Mouse (Mus musculus) right cerebral cortex, postnatal 36 days (tissue): ENCODE results near the gene Trim46.
"Not testable (repeated sequence)": the region's sequence is repeated elsewhere in the genome, so short reads cannot be mapped to it uniquely, and the experiment has no call there.

Source experiments
- DNase-seq, 2 experiments: peaks; one replicate each; pipeline ENCODE4 v3.0.0; 2022; ENCODE audit warnings: low spot score in 2 of 2, mixed read lengths in 1 of 2

The Trim46 gene

DNA sequence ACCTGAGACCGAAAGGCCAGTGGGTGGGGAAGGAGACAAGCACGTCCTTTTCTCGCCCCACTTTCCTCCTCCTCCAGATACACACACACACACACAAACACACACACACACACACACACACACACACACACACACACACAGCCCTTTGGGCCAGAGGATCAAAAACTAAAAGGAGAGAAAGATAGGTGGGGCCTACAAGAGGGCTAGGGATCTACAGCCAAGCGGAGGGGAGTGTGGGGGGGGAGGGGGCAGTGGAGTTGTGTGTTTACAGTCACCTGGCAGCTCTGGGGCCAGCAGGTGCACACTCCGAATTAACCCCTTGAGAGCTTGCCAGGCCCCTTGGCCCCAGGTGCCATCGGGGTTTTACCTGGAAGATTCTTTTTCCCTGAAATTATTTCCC is 13.5 kb downstream of the Trim46 start:
- no peak for DNase-seq

DNA sequence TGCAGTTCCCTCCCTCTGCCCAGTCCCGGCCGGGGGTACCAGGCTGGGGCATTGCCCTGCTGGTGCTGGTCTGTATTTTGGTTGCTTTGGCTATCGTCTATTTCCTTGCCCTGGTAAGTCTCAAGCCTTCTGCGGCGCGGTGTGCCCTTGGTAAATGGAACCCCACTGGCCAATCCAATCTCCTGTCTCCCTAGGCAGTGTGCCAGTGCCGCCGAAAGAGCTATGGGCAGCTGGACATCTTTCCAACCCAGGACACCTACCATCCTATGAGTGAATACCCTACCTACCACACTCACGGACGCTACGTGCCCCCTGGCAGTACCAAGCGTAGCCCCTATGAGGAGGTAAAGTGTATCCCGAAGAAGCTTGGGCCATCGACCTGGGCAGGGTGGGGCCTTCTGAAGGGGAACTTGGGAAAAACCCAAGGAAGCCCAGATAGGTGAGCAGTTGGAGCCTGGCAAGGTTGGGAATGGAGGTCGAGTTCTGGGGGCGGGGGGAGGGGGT is 14.3 kb downstream of the Trim46 start:
- DNase-seq = no peak

DNA sequence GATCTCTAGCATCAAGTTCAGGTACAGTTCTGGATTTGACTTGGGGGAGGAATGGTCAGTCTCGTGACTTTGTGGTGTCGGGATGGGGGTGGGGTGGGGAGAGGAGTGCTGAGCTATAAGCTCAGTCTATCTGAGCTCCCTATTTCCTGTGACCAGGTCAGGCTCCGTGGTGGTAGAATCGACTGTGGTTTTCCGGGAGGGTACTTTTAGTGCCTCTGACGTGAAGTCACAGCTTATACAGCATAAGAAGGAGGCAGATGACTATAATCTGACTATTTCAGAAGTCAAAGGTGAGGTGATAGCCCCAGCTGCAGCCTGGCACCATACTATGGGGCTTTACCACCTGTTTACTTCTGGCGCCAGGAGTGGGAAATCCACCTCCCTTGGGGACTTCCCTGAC is 14.8 kb downstream of the Trim46 start:
- DNase-seq = no peak

DNA sequence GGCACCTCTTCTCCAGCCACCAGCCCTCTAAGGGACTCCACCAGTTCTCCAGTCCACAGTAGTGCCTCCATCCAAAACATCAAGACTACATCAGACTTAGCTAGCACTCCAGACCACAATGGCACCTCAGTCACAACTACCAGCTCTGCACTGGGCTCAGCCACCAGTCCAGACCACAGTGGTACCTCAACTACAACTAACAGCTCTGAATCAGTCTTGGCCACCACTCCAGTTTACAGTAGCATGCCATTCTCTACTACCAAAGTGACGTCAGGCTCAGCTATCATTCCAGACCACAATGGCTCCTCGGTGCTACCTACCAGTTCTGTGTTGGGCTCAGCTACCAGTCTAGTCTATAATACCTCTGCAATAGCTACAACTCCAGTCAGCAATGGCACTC is 15.5 kb downstream of the Trim46 start:
- DNase-seq = no peak

DNA sequence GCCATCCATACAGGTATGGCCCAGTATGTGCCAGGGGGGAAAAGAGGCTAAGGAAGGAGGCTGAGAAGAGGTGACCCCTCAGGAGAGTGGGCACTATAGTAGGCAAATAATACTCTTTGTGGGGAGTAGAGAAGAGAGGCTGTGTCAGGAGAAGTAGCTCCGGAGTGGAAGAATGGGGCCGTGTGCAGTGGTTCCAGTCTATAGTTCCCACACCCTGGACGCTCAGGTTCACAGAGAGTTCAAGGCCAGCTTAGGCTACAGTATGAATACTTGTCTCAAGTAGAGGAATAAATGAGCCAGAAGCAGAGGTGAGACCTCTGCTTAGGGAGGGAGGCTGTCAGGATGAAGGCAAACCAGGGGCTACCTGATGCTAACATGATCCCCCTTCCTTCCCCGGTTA is 16.8 kb downstream of the Trim46 start:
- no peak for DNase-seq

DNA sequence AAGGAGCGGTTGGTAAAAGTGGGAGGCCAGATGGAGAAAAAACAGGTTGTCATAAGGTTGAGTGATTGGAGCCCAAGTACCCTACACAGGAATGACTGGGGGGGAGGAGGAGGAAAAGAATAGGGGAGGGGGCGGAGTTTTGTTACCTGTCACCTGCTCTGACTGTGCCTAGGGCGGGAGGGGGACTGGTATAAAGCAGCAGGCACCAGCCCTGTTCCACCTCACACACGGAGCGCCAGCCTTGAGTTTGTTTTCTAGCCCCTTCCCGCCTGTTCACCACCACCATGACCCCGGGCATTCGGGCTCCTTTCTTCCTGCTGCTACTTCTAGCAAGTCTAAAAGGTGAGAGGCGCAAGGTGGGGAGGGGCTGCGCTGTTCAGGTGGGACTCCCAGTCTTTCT is 17.3 kb downstream of the Trim46 start, which contains the start of gene Muc1:
TSS of gene Muc1 (plus strand) at position 222 of the 400 bp plus-strand sequence.
- no peak for DNase-seq

DNA sequence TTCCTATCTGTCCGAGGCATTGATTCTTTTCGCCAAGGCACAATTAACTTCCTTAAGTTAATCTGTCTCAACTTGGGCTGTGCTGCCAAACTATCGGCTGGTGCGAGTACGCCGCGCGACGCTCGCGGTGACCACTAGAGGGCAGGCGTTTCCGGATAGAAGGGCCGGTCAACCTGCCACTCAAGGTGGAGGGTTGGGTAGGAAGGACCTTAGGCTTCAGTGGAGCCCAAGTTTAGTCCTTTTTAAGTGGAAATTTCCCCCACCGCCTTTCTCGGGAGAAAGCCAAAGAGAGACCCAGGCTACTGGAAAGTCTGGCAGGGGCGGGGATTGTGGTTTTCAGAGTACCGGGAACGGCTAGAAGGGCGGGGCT is 17.9 kb downstream of the Trim46 start:
- DNase-seq = peak; percentile 65 to 73

DNA sequence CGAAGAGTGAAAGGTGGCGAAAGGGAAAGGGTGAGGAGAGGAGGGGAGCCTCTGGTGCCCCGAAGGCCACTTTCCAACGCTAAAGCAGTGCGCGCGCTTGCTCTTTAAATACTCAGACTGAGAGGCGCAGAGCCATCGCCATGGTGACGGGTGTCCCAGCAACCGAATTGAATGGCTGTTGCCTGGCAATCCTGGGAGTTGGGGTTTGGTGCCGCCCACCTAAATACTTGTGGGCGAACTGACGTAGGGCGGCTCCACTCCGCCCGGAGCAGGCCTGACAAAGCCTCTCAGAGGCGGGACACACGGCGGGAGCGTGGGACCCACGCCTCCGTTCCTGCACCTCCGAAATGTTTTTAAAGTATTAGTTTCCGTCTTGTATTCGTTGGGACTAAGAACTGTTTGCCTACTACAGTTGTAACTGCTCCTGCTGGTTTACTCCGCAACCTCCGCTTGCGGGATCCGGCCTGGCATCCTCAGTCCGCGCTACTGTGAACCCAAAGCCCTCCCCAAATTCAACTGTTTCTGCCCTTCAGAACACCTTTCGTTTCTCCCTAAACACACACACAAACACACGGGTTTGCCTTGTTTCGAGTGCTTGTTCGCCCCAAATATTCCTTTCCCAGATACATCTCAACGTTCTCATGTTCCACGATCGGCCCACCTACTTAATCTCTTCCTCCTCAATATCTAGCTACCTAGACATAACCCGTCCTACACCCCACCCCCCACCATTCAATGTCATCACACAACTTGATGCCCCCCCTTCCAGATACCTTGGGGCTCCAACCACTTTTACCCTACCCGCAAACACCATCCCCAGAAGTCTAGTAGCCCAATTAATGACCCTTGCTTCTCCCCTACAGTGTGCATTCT is 18.6 kb downstream of the Trim46 start:
- peak; percentile 90 to 95 for DNase-seq

DNA sequence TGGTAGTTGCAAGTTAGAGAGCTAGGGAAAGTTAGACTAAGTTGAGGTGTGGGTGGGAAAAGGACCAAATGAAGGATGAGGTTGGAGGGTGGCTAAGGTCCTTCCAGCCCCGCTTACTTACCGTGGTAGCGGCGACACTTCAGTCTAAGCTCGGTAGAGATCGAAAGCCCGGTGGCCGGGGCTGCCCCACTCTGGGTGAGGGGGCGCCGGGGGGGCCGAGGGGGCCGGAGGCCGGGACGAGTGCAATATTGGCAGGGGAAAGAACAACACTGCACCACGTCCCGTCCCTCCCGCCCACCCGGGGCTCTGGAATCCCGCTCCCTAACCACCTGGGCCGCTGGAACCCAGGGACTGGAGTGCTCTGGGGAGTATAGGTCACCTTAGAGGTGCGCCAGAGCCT is 19.2 kb downstream of the Trim46 start, which contains the start of gene Mtx1:
TSS of gene Mtx1 (minus strand) at position 189 of the 400 bp plus-strand sequence.
- no peak for DNase-seq

DNA sequence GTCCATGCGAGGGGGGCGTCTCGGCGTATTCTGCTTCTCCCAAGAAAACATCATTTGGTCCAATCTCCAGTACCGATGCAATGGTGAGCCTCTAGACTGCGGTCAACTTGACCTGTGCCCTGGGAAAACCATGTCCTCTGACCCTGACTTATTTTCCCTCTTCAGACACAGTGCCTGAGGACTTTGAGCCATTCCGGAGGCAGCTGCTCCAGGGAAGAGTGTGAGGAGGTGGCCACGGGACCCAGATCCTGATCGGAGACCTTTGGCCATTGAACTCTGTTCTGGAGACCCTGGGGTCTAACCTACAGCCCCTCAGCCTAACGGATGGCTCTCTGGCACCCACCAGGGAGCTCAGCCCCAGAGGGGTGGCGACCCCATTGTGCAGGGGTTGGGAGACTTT is 19.7 kb downstream of the Trim46 start:
- no peak for DNase-seq

DNA sequence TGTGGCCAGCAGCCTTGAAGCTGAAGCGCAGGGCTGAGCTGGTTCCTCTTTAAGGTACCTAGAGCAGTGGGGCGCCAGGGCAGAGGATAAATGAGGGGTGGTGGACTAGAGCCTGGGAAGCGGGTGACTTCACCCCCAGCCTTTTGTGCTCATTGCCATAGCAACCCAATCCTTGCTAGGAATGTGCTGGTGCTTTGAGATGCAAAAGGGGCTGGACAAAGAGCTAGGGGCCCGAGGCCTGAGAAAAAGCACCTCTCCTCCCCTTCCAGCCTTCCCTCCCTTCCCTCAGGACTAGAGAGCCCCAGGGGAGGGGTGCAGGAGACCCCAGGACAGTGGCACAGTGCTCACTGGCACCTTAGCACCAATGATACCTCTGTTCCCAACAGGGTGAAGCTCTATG is 20.2 kb downstream of the Trim46 start:
- no peak for DNase-seq

DNA sequence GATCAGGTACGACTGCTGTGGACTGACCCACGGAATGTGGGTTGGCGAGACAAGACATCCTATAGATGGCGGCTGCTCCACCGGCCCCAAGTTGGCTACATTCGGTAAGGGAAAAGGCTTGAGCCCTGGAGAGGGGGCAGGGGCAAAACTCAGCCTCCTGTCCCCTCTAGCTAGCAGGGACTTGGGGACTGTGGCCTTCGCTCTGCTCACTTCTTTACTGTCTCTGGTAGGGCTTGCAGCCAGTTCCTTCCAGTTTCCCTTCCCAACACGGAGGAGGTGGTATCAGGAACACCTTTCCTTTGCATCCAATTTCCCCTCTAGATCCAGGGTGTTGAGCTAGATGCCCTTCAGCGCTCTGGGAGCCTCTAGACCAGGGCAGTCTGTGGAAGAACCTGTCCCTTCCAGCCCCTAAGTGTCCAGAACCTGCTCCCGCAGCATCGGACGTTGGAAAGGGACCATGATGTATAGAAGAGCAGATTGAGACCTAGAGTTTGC is 20.7 kb downstream of the Trim46 start:
- no peak for DNase-seq

DNA sequence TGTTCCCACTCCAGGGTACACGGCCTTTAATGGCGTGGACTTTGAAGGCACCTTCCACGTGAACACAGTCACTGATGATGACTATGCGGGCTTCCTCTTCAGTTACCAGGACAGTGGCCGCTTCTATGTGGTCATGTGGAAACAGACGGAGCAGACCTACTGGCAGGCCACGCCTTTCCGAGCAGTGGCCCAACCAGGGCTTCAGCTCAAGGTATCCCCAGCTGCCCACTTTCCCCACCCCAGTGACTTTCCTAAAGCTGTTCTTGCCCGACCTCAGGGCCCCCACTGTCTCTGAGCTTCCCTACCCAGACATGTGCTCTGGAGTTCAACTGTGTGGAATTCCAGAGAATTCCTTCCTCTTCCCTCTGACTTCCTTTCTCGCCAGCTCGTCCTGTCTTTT is 21.3 kb downstream of the Trim46 start:
- no peak for DNase-seq

DNA sequence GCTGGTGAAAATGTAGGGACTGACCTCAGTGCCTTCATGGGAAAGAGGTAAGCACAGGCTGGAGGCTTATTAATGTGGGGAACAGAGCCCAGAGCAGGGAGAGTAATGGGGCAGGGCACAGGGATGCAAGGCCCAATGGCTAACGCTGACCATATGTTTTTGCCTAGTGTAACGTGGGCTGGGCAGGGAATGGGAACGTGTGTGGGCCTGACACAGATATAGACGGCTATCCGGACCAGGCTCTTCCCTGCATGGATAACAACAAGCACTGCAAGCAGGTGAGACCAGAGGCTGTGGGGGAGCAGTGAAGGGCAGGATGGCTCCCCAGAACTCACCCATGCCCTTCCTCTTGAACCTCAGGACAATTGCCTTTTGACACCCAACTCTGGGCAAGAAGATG is 24.9 kb downstream of the Trim46 start:
- no peak for DNase-seq

DNA sequence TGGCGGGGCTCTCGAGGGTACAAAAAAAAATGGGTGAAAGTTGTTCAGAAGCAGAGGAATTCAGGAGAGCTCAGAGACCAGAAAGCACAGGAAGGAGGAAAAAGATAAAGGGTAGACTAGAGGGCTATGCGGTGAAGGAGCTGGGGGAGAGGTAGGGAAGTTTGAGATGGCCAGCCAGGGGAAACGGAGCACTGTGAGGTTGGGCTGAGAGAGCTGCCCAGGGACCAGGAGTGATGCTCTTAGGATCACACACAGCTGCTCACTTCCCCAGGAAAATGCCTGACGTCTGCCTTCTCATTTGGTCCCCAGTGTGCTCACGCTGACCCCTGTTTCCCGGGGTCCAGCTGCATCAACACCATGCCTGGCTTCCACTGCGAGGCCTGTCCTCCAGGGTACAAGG is 26.6 kb downstream of the Trim46 start:
- DNase-seq = no peak

DNA sequence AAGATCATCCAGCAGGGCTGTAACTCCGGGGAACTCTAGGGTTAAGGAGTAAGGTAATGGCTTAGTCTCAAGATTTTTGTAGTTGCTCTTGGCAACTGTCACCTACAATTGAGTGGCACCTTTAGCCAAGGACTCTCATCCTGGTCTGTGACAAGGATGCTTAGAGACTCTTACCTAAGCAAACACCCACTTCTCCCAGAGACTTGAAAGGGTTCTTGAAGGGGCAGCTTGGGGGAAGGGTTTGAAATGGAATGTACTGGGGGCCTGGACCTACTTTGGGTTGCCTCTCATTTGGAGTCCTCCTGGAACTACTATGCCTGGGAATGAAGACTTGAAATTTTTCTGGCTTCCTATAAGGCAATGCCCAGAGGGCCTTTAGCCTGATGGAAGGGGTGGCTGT is 27.8 kb downstream of the Trim46 start:
- DNase-seq = no peak

DNA sequence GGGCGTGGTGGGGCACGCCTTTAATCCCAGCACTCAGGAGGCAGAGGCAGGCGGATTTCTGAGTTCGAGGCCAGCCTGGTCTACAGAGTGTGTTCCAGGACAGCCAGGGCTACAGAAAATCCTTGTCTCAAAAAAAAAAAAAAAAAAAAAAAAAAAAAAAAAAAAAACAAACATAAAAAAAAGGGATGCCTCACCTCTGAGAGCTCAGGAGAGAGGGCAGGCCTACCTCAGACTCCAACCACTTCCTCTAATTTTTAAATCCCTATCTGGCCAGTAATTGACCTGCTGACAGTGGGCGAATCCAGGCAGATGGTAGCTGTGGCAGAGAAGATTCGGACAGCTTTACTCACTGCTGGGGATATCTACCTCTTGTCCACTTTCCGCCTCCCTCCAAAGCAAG is 29.7 kb downstream of the Trim46 start:
- not testable (repeated sequence) for DNase-seq

DNA sequence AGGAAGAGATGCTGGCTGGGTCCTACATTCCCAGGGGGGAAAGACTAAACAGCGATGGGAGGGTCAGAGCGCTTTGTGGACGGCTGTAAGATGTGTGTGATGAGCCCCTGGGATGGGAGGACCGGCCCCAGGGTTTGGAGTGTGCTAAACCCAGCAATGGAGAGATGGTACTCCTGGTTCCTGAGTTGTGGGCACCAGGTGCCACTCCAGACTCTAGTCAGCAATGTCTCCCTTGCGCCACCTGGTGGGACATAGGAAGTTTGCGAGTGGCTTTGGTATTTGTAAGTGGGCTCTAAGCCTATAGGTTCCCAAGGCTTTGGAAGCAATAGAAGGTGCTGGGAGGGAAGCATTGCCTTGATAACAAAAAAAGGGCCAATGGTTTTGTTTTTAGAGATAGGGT is 30.3 kb downstream of the Trim46 start:
- DNase-seq = peak; percentile 81 to 84

DNA sequence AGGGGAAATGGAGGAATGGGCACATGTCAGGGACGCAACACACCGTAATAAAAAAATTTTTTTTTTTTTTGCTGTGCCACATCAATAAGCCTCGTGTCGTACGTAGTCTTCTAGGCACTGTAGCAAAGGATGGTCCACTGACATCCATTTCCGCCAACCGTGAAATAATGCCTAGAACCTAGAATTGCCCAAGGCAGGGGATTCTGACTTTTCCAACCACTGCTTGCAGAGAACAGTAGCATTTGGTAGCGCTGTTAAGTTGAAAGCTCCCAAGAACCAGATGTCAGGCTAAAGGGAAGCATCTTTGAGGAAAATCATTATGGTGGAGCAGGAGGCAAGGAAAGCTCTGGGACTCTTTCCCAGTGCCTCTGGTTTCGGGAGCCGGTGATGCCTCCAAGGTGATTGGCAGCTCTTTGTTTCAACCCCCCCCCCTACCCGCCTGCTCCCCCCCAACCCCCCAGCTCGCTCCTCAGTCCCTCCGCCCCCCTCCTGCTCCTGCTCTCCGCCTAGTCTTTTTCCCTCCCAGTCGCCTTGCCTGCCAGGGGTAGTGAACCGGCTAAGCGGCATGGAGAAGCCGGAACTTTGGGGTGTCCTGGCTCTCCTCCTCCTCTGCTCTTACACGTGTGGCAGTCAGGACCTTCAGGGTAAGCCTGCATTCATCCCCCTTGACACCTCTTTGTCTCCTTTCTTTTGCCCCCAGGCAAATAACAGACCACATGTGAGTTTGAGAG is 31.3 kb downstream of the Trim46 start, which contains the start of gene Thbs3:
TSS of gene Thbs3 (plus strand) at position 500 of the 731 bp plus-strand sequence.
- no peak for DNase-seq

DNA sequence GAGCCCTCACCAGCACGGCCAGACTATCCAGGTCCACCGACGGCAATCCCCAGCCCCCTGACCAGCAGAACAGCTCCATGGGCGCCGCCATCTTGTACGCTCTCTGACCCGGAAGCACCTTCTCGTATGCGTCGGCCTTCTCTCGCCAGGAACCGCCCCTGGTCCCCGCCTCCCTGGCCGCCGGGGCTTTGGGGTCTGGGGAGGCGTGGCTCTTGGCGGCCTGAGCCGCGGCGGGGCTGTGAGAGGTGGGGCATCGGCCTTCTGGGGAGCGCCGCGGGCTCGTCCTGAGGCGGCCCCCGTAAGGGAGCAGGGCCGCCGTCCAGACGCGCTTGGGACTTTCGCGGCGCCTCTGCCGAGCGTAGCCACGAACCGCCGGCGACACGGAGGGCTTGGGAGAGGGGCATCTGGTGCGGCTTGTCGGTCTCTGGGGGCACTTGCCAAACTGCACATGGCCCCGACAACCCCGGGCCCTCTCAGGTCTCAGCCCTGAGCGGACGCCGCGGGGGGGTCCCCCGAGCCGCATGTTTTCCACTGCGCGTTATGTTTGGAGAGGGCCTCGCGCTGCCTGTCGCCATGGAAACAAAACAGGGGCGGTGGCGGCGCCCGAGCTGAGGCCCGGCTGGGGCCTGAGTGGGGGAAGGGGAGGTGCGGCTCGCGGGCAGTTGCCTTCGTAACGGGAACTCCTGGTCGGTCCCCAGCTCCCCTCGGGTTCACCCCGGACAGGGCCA is 32.1 kb downstream of the Trim46 start:
- DNase-seq = peak; percentile 89

DNA sequence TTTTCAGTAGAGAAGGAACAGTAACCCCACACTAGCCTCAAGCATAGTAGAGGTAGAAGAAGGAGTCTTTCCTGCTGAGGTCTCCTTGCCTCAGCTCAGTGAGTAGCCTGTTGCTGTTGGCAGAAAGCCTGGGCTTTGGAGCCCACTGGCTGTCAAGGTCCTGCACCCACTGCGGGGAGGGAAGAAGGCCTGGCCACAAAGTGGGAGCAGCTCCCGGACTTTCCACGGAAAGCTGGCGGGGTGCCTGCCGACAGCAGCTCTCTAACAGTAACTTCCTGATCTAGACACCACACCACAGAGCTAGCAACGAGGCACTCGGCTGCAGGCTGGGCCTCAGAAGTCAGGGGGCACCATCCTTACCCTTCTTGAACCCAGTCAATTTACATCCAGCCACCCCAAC is 35.4 kb downstream of the Trim46 start:
- no peak for DNase-seq

DNA sequence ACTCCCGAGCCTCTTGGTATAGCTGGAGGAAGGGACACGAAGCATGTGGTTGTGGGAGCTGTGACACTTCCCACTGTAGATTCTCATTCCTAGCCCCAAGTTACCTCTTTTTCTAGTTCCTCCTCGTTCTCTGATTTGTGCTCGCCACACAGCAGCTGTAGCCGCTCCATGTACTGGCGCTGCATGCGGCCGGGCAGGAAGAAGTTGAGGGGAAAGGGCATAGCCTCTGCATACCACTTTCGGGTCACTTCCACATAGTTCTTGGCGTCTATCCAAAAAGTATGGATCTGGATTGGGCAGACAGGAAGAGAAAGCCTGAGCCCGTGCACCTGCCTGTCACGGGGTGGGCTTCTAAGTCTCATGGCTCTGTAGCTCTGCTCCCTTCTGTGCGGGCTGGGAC is 35.9 kb downstream of the Trim46 start:
- DNase-seq = no peak
